Mouse (Mus musculus): ENCODE measurements at regions not wholly inside any gene's neighbourhood (a gene's known extent, or its start where the extent isn't known, plus 50 kb on each side); places are given as distances from the start of the nearest gene placed in this dataset.
"Not testable (repeated sequence)": the region's sequence is repeated elsewhere in the genome, so short reads cannot be mapped to it uniquely, and the experiment has no call there.

GRCm38 (mm10) chr14:76744674-76745433 lies 188.2 kb upstream of the Serp2 start:
- no peak for DNase-seq

- no peak for DNase-seq
Observed at GRCm38 (mm10) chr14:76742297-76742696, 185.6 kb upstream of the Serp2 start.

- DNase-seq, result peak in 1 of 2 experiments; percentile 26
Observed at GRCm38 (mm10) chr14:76739836-76740597, 183.3 kb upstream of the Serp2 start.

- DNase-seq, result no peak
Observed at GRCm38 (mm10) chr14:76735997-76736396, 179.3 kb upstream of the Serp2 start.

GRCm38 (mm10) chr14:76735107-76735506 lies 178.4 kb upstream of the Serp2 start:
- DNase-seq, result no peak

GRCm38 (mm10) chr14:76733258-76733823 lies 176.7 kb upstream of the Serp2 start:
- DNase-seq, result peak; percentile 11 to 32

GRCm38 (mm10) chr14:76731096-76731986 lies 174.7 kb upstream of the Serp2 start:
- no peak for DNase-seq

GRCm38 (mm10) chr14:76725844-76726243 lies 169.2 kb upstream of the Serp2 start:
- DNase-seq, result no peak

- DNase-seq, result not testable (repeated sequence)
Observed at GRCm38 (mm10) chr14:76725231-76725630, 168.5 kb upstream of the Serp2 start.

- DNase-seq, result no peak
Observed at GRCm38 (mm10) chr14:76724826-76725225, 168.1 kb upstream of the Serp2 start.

- DNase-seq, result no peak
Observed at GRCm38 (mm10) chr14:76724395-76724794, 167.7 kb upstream of the Serp2 start.

- no peak for DNase-seq
Observed at GRCm38 (mm10) chr14:76723551-76723950, 166.9 kb upstream of the Serp2 start.

GRCm38 (mm10) chr14:76722297-76722696 lies 165.6 kb upstream of the Serp2 start:
- no peak for DNase-seq

GRCm38 (mm10) chr14:76721751-76722150 lies 165.1 kb upstream of the Serp2 start:
- no peak for DNase-seq

GRCm38 (mm10) chr14:76717081-76717480 lies 160.4 kb upstream of the Serp2 start:
- no peak for DNase-seq

GRCm38 (mm10) chr14:76714727-76715126 lies 158.0 kb upstream of the Serp2 start:
- DNase-seq, result peak; percentile 48 to 51

GRCm38 (mm10) chr14:76713946-76714345 lies 157.3 kb upstream of the Serp2 start:
- peak; percentile 29 to 41 for DNase-seq

GRCm38 (mm10) chr14:76708728-76709127 lies 152.0 kb upstream of the Serp2 start:
- DNase-seq, result no peak

GRCm38 (mm10) chr14:76703373-76703764 lies 146.7 kb upstream of the Serp2 start:
- DNase-seq, result no peak

- peak; percentile 38 to 67 for DNase-seq
Observed at GRCm38 (mm10) chr14:76702709-76703372, 146.2 kb upstream of the Serp2 start.

GRCm38 (mm10) chr14:76701911-76702708 lies 145.4 kb upstream of the Serp2 start:
- DNase-seq, result no peak
